Mouse (Mus musculus): ENCODE results near the gene Ferd3l. TPM values are rescaled to one million over a fixed set of nuclear protein-coding genes. Genes with fewer than 3 reads are reported as not detected.

Gene Ferd3l
- total and polyA plus RNA-seq, 3 experiments: not detected

DNA sequence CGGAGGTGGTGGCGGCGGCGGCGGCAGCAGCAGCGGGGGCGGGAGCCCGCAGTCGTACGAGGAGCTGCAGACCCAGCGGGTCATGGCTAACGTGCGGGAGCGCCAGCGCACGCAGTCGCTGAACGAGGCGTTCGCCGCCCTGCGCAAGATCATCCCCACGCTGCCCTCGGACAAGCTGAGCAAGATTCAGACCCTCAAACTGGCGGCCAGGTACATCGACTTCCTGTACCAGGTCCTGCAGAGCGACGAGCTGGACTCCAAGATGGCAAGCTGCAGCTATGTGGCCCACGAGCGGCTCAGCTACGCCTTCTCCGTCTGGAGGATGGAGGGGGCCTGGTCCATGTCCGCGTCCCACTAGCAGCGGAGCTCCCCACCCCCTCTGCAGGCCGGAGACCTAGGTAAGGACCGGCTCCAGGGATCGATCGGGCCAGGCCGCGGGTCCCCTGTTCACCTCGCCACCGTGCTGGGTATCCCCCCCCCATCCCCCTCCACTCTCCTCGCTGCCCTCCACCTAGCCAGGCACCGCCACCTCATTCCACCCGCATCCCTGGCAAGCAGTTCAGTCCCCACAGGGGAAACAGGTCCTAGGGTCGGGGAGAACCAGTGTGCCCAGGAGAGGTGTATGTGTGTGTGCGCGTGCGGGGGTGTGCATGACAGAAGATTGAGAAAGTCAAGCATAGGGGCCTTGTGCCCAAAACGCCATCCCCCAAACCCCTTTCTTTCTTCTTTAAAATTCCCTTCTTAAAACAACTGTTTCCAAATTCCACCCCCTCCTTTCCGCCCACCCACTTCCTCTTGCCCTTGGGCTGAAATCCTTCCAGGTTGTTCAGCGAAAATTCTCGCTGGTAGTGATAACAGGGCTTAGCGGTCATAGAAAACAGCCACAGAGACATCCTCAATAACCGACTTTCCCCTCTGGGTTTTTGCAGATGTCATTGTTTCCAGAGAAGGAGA, 30.3 kb downstream of the Ferd3l start:
- peak; percentile 17 to 41 for DNase-seq
- no peaks in the 10 kb centered on the region for H3K79me2 ChIP-seq (replicated peaks; ENCODE audit: control insufficient read depth, insufficient read depth, low read length)
- intact Hi-C loops (cut with DNase I): no loop called here
- 1% methylated on average over 55 of the region's 56 CpGs for WGBS
- peak overlapping the region; percentile 91 for H3K9ac ChIP-seq (ENCODE audit: low read depth, low read length)
- TF ChIP-seq EP300 (IDR thresholded peaks at IDR 0.05; ENCODE audit: insufficient read depth, low read depth, low read length) (no peak), POLR2A (IDR thresholded peaks at IDR 0.05; ENCODE audit: insufficient read depth, low read depth, low read length) (no peak), CTCF (IDR thresholded peaks at IDR 0.05) (no peak)
- H3K36me3 ChIP-seq (ENCODE audit: control insufficient read depth, insufficient read depth, low read length): no peaks in the 10 kb centered on the region
- H3K27me3 ChIP-seq (ENCODE audit: control insufficient read depth, insufficient read depth, low read length): peaks cover 21% of the 10 kb centered on the region
- H3K4me1 ChIP-seq (ENCODE audit: control insufficient read depth, insufficient read depth, low read length): no peaks in the 10 kb centered on the region
- peak overlapping the region; percentile 17; the same call in 1 of the 2 replicates for H3K27ac ChIP-seq
- peak overlapping the region; percentile 54 for H3K4me3 ChIP-seq

DNA sequence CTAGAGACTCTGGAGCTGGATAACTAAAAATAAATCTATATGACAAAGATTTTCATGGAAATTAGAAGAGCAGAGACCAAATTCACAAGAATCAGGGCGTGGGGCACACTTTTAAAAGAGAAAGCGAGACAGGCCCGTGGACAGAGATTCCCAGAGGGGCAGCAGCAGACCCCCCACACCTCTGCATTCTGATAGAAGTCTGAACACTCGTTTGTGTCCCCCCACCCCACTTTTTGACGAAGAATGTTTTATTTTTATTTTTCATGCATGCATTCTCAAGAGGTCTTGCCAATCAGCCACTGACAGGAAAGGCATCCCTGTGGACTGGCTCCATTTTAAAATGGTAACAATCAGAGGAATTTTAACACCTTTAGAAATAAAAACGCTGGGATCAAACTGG, 31.0 kb downstream of the Ferd3l start:
- TF ChIP-seq EP300 (IDR thresholded peaks at IDR 0.05; ENCODE audit: insufficient read depth, low read depth, low read length): no peak
- no peak for TF ChIP-seq CTCF (IDR thresholded peaks at IDR 0.05)
- no peak for TF ChIP-seq POLR2A (IDR thresholded peaks at IDR 0.05; ENCODE audit: insufficient read depth, low read depth, low read length)
- WGBS: 19% methylated on average over 6 of the region's 6 CpGs
- no peaks in the 10 kb centered on the region for H3K79me2 ChIP-seq (replicated peaks; ENCODE audit: control insufficient read depth, insufficient read depth, low read length)
- H3K4me1 ChIP-seq (ENCODE audit: control insufficient read depth, insufficient read depth, low read length): no peaks in the 10 kb centered on the region
- no peak overlapping the region for H3K27ac ChIP-seq
- H3K36me3 ChIP-seq (ENCODE audit: control insufficient read depth, insufficient read depth, low read length): no peaks in the 10 kb centered on the region
- H3K9ac ChIP-seq (ENCODE audit: low read depth, low read length): no peak overlapping the region
- DNase-seq: no peak
- H3K27me3 ChIP-seq (ENCODE audit: control insufficient read depth, insufficient read depth, low read length): peaks cover 23% of the 10 kb centered on the region
- H3K4me3 ChIP-seq: no peak overlapping the region; the same call in 1 of the 2 replicates
- intact Hi-C loops (cut with DNase I): no loop called here

DNA sequence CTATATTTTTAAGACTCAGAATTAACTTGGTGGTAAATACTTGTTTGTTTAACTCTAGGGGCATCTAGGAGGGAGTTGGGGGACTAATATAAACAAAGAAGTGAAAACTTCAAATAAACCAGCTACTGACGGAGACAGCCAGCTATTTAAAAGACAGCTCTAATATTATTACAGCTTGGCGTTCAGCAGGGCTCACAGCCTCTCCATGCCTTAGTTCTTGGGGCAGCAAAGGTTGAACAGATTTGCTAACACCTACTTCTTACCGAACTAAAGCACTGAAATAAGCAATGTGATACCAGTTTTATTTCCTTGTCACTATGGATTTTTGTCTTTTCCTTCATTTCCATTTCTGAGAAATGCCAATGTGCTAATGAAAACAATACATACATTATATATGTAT, 31.6 kb downstream of the Ferd3l start:
- Histone ChIP-seq H3K9ac (ENCODE audit: low read depth, low read length) (no peak overlapping the region), H3K27ac (no peak overlapping the region), H3K4me1 (ENCODE audit: control insufficient read depth, insufficient read depth, low read length) (no peaks in the 10 kb centered on the region), H3K27me3 (ENCODE audit: control insufficient read depth, insufficient read depth, low read length) (peaks cover 23% of the 10 kb centered on the region), H3K79me2 (replicated peaks; ENCODE audit: control insufficient read depth, insufficient read depth, low read length) (no peaks in the 10 kb centered on the region), H3K36me3 (ENCODE audit: control insufficient read depth, insufficient read depth, low read length) (no peaks in the 10 kb centered on the region), H3K4me3 (no peak overlapping the region)
- TF ChIP-seq POLR2A (IDR thresholded peaks at IDR 0.05; ENCODE audit: insufficient read depth, low read depth, low read length): no peak
- TF ChIP-seq EP300 (IDR thresholded peaks at IDR 0.05; ENCODE audit: insufficient read depth, low read depth, low read length): no peak
- TF ChIP-seq CTCF (IDR thresholded peaks at IDR 0.05): no peak
- no peak for DNase-seq
- 35% methylated on average over 3 of the region's 3 CpGs for WGBS
- intact Hi-C loops (cut with DNase I): no loop called here

DNA sequence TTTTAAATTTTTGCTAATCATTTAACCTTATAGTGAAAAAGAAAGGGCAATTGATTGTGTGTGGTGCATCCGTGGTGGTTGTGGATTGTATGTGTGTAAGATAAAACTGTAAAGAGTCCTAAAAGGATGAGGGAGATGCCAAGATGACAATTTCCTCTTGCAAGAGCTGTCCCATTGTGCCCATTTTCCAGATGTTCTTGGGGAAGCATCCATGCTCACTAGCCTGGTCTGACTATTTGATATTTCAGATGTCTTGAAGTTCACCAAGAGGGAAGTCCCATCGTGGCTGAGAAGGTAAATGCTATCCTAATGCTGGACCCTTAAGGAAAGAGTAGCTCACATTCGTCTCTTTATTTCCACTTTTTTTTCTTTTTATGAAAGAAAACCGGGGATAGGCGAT, 32.8 kb downstream of the Ferd3l start:
- no peaks in the 10 kb centered on the region for H3K36me3 ChIP-seq (ENCODE audit: control insufficient read depth, insufficient read depth, low read length)
- intact Hi-C loops (cut with DNase I): no loop called here
- H3K27ac ChIP-seq: no peak overlapping the region
- TF ChIP-seq POLR2A (IDR thresholded peaks at IDR 0.05; ENCODE audit: insufficient read depth, low read depth, low read length) (no peak), CTCF (IDR thresholded peaks at IDR 0.05) (no peak), EP300 (IDR thresholded peaks at IDR 0.05; ENCODE audit: insufficient read depth, low read depth, low read length) (no peak)
- H3K79me2 ChIP-seq (replicated peaks; ENCODE audit: control insufficient read depth, insufficient read depth, low read length): no peaks in the 10 kb centered on the region
- H3K9ac ChIP-seq (ENCODE audit: low read depth, low read length): no peak overlapping the region
- H3K4me3 ChIP-seq: no peak overlapping the region
- peaks cover 20% of the 10 kb centered on the region for H3K27me3 ChIP-seq (ENCODE audit: control insufficient read depth, insufficient read depth, low read length)
- DNase-seq: no peak
- no peaks in the 10 kb centered on the region for H3K4me1 ChIP-seq (ENCODE audit: control insufficient read depth, insufficient read depth, low read length)
- WGBS: 60% methylated on average over 5 of the region's 5 CpGs

DNA sequence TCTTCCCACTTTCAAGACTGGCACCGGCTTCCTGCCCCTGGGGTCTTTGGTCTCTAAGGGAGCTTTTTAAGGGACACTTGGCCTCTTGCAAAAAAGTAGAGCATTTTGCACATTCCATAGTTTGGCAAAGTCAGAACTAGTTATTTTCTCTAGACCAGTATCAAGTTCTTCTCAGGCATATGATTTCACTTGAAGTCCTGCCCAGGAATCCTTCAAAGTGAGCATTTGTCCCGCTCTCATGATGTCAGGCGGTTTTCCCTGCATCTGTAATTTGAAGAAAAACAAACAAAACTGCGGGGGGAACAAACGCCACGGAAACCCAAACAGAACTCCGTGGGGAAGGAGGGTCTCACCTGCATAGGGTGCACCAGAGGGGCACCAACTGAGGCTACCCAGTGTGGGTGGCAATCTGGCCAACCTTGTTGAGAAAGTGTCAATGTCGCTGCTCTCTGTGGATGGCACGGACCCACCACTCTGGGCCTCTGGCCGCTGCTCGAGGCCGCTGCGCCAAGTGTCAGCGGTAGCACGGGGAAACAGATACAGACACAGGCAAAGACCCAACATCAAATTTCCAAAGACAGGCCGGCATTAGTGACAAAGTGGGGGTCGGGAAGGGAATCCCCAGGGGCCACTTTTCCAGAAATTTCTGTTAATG, 34.0 kb downstream of the Ferd3l start:
- WGBS: 36% methylated on average over 17 of the region's 17 CpGs
- Histone ChIP-seq H3K36me3 (ENCODE audit: control insufficient read depth, insufficient read depth, low read length) (no peaks in the 10 kb centered on the region), H3K4me1 (ENCODE audit: control insufficient read depth, insufficient read depth, low read length) (no peaks in the 10 kb centered on the region), H3K79me2 (replicated peaks; ENCODE audit: control insufficient read depth, insufficient read depth, low read length) (no peaks in the 10 kb centered on the region), H3K27ac (no peak overlapping the region), H3K9ac (ENCODE audit: low read depth, low read length) (no peak overlapping the region), H3K4me3 (no peak overlapping the region), H3K27me3 (ENCODE audit: control insufficient read depth, insufficient read depth, low read length) (peaks cover 17% of the 10 kb centered on the region)
- DNase-seq: no peak
- intact Hi-C loops (cut with DNase I): no loop called here
- TF ChIP-seq EP300 (IDR thresholded peaks at IDR 0.05; ENCODE audit: insufficient read depth, low read depth, low read length) (no peak), POLR2A (IDR thresholded peaks at IDR 0.05; ENCODE audit: insufficient read depth, low read depth, low read length) (no peak), CTCF (IDR thresholded peaks at IDR 0.05) (no peak)

DNA sequence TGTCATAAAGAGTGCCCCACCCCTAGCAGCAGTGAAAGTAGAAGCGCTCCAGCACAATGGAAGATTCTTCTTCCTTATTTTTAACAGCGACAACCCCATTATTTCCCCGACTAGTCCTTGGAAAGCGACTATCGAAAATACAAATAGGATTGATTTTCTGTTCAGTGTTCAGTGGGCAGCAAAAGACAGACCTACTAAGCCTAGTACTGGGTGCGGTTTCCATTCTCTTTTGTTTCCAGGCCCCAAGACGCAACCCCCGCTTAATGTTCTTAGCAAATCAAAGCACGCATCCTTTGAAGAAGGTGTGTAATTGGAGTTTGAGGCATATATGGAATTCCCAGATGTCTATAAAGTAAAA, 34.5 kb downstream of the Ferd3l start:
- intact Hi-C loops (cut with DNase I): no loop called here
- Histone ChIP-seq H3K27ac (no peak overlapping the region), H3K4me3 (no peak overlapping the region), H3K27me3 (ENCODE audit: control insufficient read depth, insufficient read depth, low read length) (peaks cover 16% of the 10 kb centered on the region), H3K36me3 (ENCODE audit: control insufficient read depth, insufficient read depth, low read length) (no peaks in the 10 kb centered on the region), H3K4me1 (ENCODE audit: control insufficient read depth, insufficient read depth, low read length) (no peaks in the 10 kb centered on the region), H3K9ac (ENCODE audit: low read depth, low read length) (no peak overlapping the region), H3K79me2 (replicated peaks; ENCODE audit: control insufficient read depth, insufficient read depth, low read length) (no peaks in the 10 kb centered on the region)
- no peak for TF ChIP-seq CTCF (IDR thresholded peaks at IDR 0.05)
- no peak for TF ChIP-seq EP300 (IDR thresholded peaks at IDR 0.05; ENCODE audit: insufficient read depth, low read depth, low read length)
- no peak for TF ChIP-seq POLR2A (IDR thresholded peaks at IDR 0.05; ENCODE audit: insufficient read depth, low read depth, low read length)
- no peak for DNase-seq
- WGBS: 56% methylated on average over 9 of the region's 9 CpGs
